Mouse (Mus musculus) fibroblast of lung, adult 2 months (primary cell): ENCODE data around the gene Col1a2.

Source experiments
- DNase-seq: peaks from one replicate; pipeline ENCODE4 v3.0.0-alpha.2; 2011; ENCODE audit warnings: low read depth

The Col1a2 gene

GRCm38 (mm10) chr6:4521031-4521430, 16.4 kb downstream of the Col1a2 start:
- no peak for DNase-seq

GRCm38 (mm10) chr6:4528439-4528838, 23.8 kb downstream of the Col1a2 start:
- no peak for DNase-seq

- DNase-seq, result no peak
These were observed 26.4 kb downstream of the Col1a2 start for GRCm38 (mm10) chr6:4530986-4531385.

- no peak for DNase-seq
These were observed 28.3 kb downstream of the Col1a2 start for GRCm38 (mm10) chr6:4532898-4533297.

GRCm38 (mm10) chr6:4534462-4535079, 30.0 kb downstream of the Col1a2 start:
- DNase-seq, result no peak

- DNase-seq, result no peak
These were observed 37.5 kb downstream of the Col1a2 start for GRCm38 (mm10) chr6:4541926-4542715.

GRCm38 (mm10) chr6:4544554-4544953, 39.9 kb downstream of the Col1a2 start:
- DNase-seq, result no peak

GRCm38 (mm10) chr6:4545727-4546126, 41.1 kb downstream of the Col1a2 start:
- DNase-seq, result no peak

GRCm38 (mm10) chr6:4548894-4549293, 44.3 kb downstream of the Col1a2 start:
- no peak for DNase-seq

- DNase-seq, result no peak
These were observed 45.4 kb downstream of the Col1a2 start for GRCm38 (mm10) chr6:4549846-4550548.

GRCm38 (mm10) chr6:4550549-4550915, 45.9 kb downstream of the Col1a2 start:
- DNase-seq, result no peak

- DNase-seq, result no peak
These were observed 50.8 kb downstream of the Col1a2 start for GRCm38 (mm10) chr6:4555366-4555765.

- DNase-seq, result no peak
These were observed 52.5 kb downstream of the Col1a2 start for GRCm38 (mm10) chr6:4557086-4557485.

GRCm38 (mm10) chr6:4557678-4558077, 53.1 kb downstream of the Col1a2 start:
- peak; percentile 40 for DNase-seq

GRCm38 (mm10) chr6:4561156-4561555, 56.5 kb downstream of the Col1a2 start:
- no peak for DNase-seq

GRCm38 (mm10) chr6:4561621-4562020, 57.0 kb downstream of the Col1a2 start:
- DNase-seq, result no peak

- no peak for DNase-seq
These were observed 57.8 kb downstream of the Col1a2 start for GRCm38 (mm10) chr6:4562401-4562800.

- DNase-seq, result no peak
These were observed 58.9 kb downstream of the Col1a2 start for GRCm38 (mm10) chr6:4563477-4563876.

- DNase-seq, result no peak
These were observed 65.8 kb downstream of the Col1a2 start for GRCm38 (mm10) chr6:4570412-4570811.

GRCm38 (mm10) chr6:4577756-4578155, 73.1 kb downstream of the Col1a2 start:
- no peak for DNase-seq

GRCm38 (mm10) chr6:4578343-4578742, 73.7 kb downstream of the Col1a2 start:
- no peak for DNase-seq

GRCm38 (mm10) chr6:4579620-4580019, 75.0 kb downstream of the Col1a2 start:
- no peak for DNase-seq

GRCm38 (mm10) chr6:4583485-4583884, 78.9 kb downstream of the Col1a2 start:
- no peak for DNase-seq
